ENCODE assay signal across 18 mouse cellular contexts in the genomic region with DNA sequence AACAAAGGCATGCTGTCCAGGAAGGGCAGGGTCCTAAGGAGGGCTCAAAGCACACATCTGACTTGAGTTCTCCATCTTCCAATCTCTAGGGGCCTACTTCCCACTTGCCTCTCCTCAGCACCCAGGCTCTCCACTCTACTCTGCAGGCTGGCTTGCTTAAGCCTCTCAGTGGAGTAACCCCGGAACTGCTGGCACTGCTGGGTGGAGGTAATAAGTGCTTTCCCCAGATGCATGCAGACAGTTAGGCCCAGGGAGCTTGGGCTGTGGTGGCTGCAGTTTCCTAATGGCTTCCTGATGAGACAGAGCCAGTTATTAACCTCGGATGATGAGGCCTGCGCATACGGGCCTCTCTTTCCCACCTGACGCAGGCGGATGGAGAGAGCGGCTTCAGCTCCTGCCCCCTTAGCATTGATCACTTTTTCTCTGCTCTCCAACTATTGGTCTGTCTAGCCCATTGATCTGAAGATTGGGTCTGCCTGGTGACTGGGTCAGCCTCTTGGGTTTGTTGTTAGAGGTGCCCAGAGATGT.
DNase-seq lines count a peak whose midpoint lies in the region; ATAC-seq and TF ChIP-seq lines count a peak whose summit lies in the region.
"Had no signal": no experiment of that assay in that cellular context is flagged by ENCODE, and none has a peak within 500 bp of the region (broad histone marks: within the 10 kb centered on the region; RNA-seq: fewer than 3 reads in every experiment).

No protein-coding gene starts in this region.

- peaks cover 47% of the 10 kb centered on the region for H3K4me1 ChIP-seq in heart, adult 2 months (ENCODE audit: control insufficient read depth, insufficient read depth, low read length)
- peaks cover 49% of the 10 kb centered on the region for H3K4me1 ChIP-seq in lung, postnatal 0 days (ENCODE audit: insufficient read depth, low read depth, low read length)
- peaks cover 6% of the 10 kb centered on the region for H3K4me1 ChIP-seq in bone marrow, adult 2 months (ENCODE audit: control insufficient read depth, insufficient read depth, low read length)
- H3K4me1 ChIP-seq in forebrain, embryonic 15.5 days: peaks cover 14% of the 10 kb centered on the region

- H3K27me3 ChIP-seq in heart, adult 2 months (ENCODE audit: control insufficient read depth, insufficient read depth, low read length): no peaks in the 10 kb centered on the region
- H3K27me3 ChIP-seq in lung, postnatal 0 days (replicated peaks; ENCODE audit: insufficient read depth, low read length): no peaks in the 10 kb centered on the region
- 0 out of 2 replicates have a peak, but pooled peaks cover 3% of the 10 kb centered on the region for H3K27me3 ChIP-seq in forebrain, embryonic 15.5 days
- H3K27me3 ChIP-seq: embryonic facial prominence, embryonic 15.5 days; stomach, embryonic 15.5 days had no signal

- H3K9me3 ChIP-seq in lung, postnatal 0 days (ENCODE audit: low read length): no peaks in the 10 kb centered on the region
- no peaks in the 10 kb centered on the region for H3K9me3 ChIP-seq in forebrain, embryonic 15.5 days
- H3K9me3 ChIP-seq: embryonic facial prominence, embryonic 15.5 days; stomach, embryonic 15.5 days had no signal

- intact Hi-C loops in heart, adult 2 months (cut with DNase I): loop anchor here (10.0 kb wide), 1 partner anchor 192 kb away; no protein-coding TSS in a partner anchor

- no peak for TF ChIP-seq EP300 in heart, adult 2 months (IDR thresholded peaks at IDR 0.05; ENCODE audit: insufficient read depth, low read depth, low read length)
- no peak for TF ChIP-seq EP300 in lung, postnatal 0 days (IDR thresholded peaks at IDR 0.05)

- H3K79me2 ChIP-seq in heart, adult 2 months (replicated peaks; ENCODE audit: control insufficient read depth, insufficient read depth, low read length): peaks cover 6% of the 10 kb centered on the region

- 0 out of 2 replicates have a peak overlapping the region, but pooled peaks have one; percentile 11 for H3K9ac ChIP-seq in heart, adult 2 months (ENCODE audit: low read depth, low read length)
- no peak overlapping the region for H3K9ac ChIP-seq in lung, postnatal 0 days (replicated peaks; ENCODE audit: low read depth)
- H3K9ac ChIP-seq in forebrain, embryonic 15.5 days (replicated peaks): no peak overlapping the region
- H3K9ac ChIP-seq: embryonic facial prominence, embryonic 15.5 days; forebrain, postnatal 0 days; hindbrain, embryonic 14.5 days; stomach, embryonic 15.5 days had no signal

- no peak for DNase-seq in heart, adult 2 months
- no peak for DNase-seq in heart, adult 9 months (ENCODE audit: low spot score in 2 of 2)
- no peak for DNase-seq in lung, postnatal 0 days (ENCODE audit: low spot score)
- no peak for DNase-seq in lung, adult 18-20 months
- no peak for DNase-seq in frontal cortex, adult 2 months (ENCODE audit: extremely low spot score in 1 of 2, low spot score in 1 of 2)
- DNase-seq: cerebellum, adult 11-12 months; forebrain, postnatal 0 days; gastrocnemius, postnatal 36 days; lung, postnatal 4 days; midbrain, embryonic 14.5 days; right cerebral cortex, postnatal 4 days had no signal

- no peak overlapping the region; the same call in 1 of the 2 replicates for H3K4me3 ChIP-seq in heart, adult 2 months
- no peak overlapping the region for H3K4me3 ChIP-seq in lung, postnatal 0 days (ENCODE audit: low read depth, low read length)
- no peak overlapping the region for H3K4me3 ChIP-seq in bone marrow, adult 2 months (replicated peaks; ENCODE audit: control insufficient read depth, low read depth, low read length)
- no peak overlapping the region for H3K4me3 ChIP-seq in forebrain, embryonic 15.5 days
- H3K4me3 ChIP-seq: embryonic facial prominence, embryonic 15.5 days; left cerebral cortex, adult 2 months; stomach, embryonic 15.5 days had no signal

- H3K36me3 ChIP-seq in heart, adult 2 months (ENCODE audit: control insufficient read depth, insufficient read depth, low read length): peaks cover 71% of the 10 kb centered on the region
- H3K36me3 ChIP-seq in lung, postnatal 0 days (ENCODE audit: insufficient read depth, low read length): no peaks in the 10 kb centered on the region
- H3K36me3 ChIP-seq in forebrain, embryonic 15.5 days: no peaks in the 10 kb centered on the region
- H3K36me3 ChIP-seq: embryonic facial prominence, embryonic 15.5 days; stomach, embryonic 15.5 days had no signal

- H3K4me2 ChIP-seq in lung, postnatal 0 days (replicated peaks; ENCODE audit: low read depth, low read length): no peak overlapping the region
- no peak overlapping the region for H3K4me2 ChIP-seq in forebrain, embryonic 15.5 days (replicated peaks)
- H3K4me2 ChIP-seq: embryonic facial prominence, embryonic 15.5 days; hindbrain, embryonic 14.5 days; stomach, embryonic 15.5 days had no signal

- ATAC-seq in lung, postnatal 0 days: no peak
- peak; percentile 81 for ATAC-seq in megakaryocyte, adult 5-6 weeks (ENCODE audit: poor library complexity, severe bottlenecking)
- no peak for ATAC-seq in forebrain, embryonic 15.5 days (replicated peaks)
- ATAC-seq: forebrain, postnatal 0 days had no signal

- TF ChIP-seq POLR2A in heart, adult 2 months (IDR thresholded peaks at IDR 0.05; ENCODE audit: insufficient read depth, low read depth, low read length): no peak
- TF ChIP-seq POLR2A in bone marrow, adult 2 months (IDR thresholded peaks at IDR 0.05; ENCODE audit: borderline replicate concordance, control insufficient read depth, low read depth, low read length): no peak

- H3K27ac ChIP-seq in heart, adult 2 months: peak overlapping the region; percentile 80
- H3K27ac ChIP-seq in lung, postnatal 0 days (ENCODE audit: low read length): peak overlapping the region; percentile 49; the same call in 1 of the 2 replicates
- peak overlapping the region; percentile 15 for H3K27ac ChIP-seq in bone marrow, adult 2 months (ENCODE audit: control insufficient read depth, insufficient read depth, low read depth, low read length, poor library complexity)
- H3K27ac ChIP-seq in forebrain, embryonic 15.5 days (replicated peaks): no peak overlapping the region
- H3K27ac ChIP-seq: embryonic facial prominence, embryonic 15.5 days; hindbrain, embryonic 14.5 days; left cerebral cortex, adult 2 months; stomach, embryonic 15.5 days had no signal

- no peak for TF ChIP-seq CTCF in heart, adult 2 months (IDR thresholded peaks at IDR 0.05)
- no peak for TF ChIP-seq CTCF in lung, postnatal 0 days (IDR thresholded peaks at IDR 0.05)
- peak; percentile 24; the same call in 1 of the 2 replicates for TF ChIP-seq CTCF in bone marrow, adult 2 months (IDR thresholded peaks at IDR 0.05; ENCODE audit: control insufficient read depth, insufficient read depth, low read length)

- WGBS in heart, adult 2 months: 50% methylated on average over 7 of the region's 7 CpGs
- 77% methylated on average over 7 of the region's 7 CpGs for WGBS in lung, postnatal 0 days
- 55% methylated on average over 7 of the region's 7 CpGs for WGBS in bone marrow, adult 2 months
- WGBS in forebrain, embryonic 15.5 days: 85% methylated on average over 7 of the region's 7 CpGs
